Comparison of ENCODE assay signal across 13 mouse cellular contexts in genomic region chrX:88906106-88906505, GRCm38 (mm10).
"Had no signal": no experiment of that assay in that cellular context is flagged by ENCODE, and none has a peak within 500 bp of the region (broad histone marks: within the 10 kb centered on the region; RNA-seq: fewer than 3 reads in every experiment).

No protein-coding gene starts in this region.

- DNase-seq: kidney, adult 8-10 months; kidney, postnatal 4 days; lung, adult 2 months; lung, postnatal 36 days; thymus, postnatal 36 days had no signal

- H3K27me3 ChIP-seq: liver, embryonic 15.5 days; midbrain, embryonic 13.5 days; stomach, embryonic 15.5 days had no signal

- H3K4me3 ChIP-seq: liver, embryonic 15.5 days; midbrain, embryonic 13.5 days; stomach, embryonic 15.5 days had no signal

- H3K27ac ChIP-seq: kidney, postnatal 0 days; liver, embryonic 15.5 days; midbrain, embryonic 13.5 days; stomach, embryonic 15.5 days had no signal

- H3K4me1 ChIP-seq: liver, embryonic 15.5 days; midbrain, embryonic 13.5 days; stomach, embryonic 15.5 days had no signal

- H3K9me3 ChIP-seq: liver, embryonic 15.5 days; midbrain, embryonic 13.5 days; stomach, embryonic 15.5 days had no signal

- H3K36me3 ChIP-seq: liver, embryonic 15.5 days; midbrain, embryonic 13.5 days; stomach, embryonic 15.5 days had no signal

- ATAC-seq: hindbrain, embryonic 16.5 days; inflammation-experienced regulatory T-cells, adult 6 months; intestine, postnatal 0 days; lung, postnatal 0 days; midbrain, embryonic 13.5 days had no signal
